Mouse (Mus musculus) embryonic facial prominence, embryonic 15.5 days (tissue): ENCODE results near the gene Rassf2. TPM values are rescaled to one million over a fixed set of nuclear protein-coding genes. Genes with fewer than 3 reads are reported as not detected.

ENCODE experiments used
- ATAC-seq: fragments of 200-750 bp; cut with Nextera tagmentation; 2 replicates; pipeline ENCODE4 v1.8.0; 2017; ENCODE audit warnings: low read depth, moderate TSS enrichment; ENCODE audit not compliant: insufficient number of reproducible peaks, low FRiP score, low TSS enrichment
- H3K27ac ChIP-seq: fragments of 300-500 bp; sonication (generic); replicated peaks from 2 replicates; pipeline ENCODE4 v1.5.1; 2015; ENCODE audit warnings: mild to moderate bottlenecking, inconsistent platforms
- H3K27me3 ChIP-seq: fragments of 300-500 bp; sonication (generic); 2 replicates; pipeline ENCODE4 v1.6.1; 2015; ENCODE audit warnings: inconsistent platforms
- H3K36me3 ChIP-seq: fragments of 300-500 bp; sonication (generic); 2 replicates; pipeline ENCODE4 v1.6.1; 2015; ENCODE audit warnings: mild to moderate bottlenecking, inconsistent platforms
- H3K4me1 ChIP-seq: fragments of 300-500 bp; sonication (generic); 2 replicates; pipeline ENCODE4 v1.6.1; 2015; ENCODE audit warnings: inconsistent platforms
- H3K4me2 ChIP-seq: fragments of 300-500 bp; sonication (generic); replicated peaks from 2 replicates; pipeline ENCODE4 v1.6.1; 2015; ENCODE audit warnings: mild to moderate bottlenecking, inconsistent platforms
- H3K4me3 ChIP-seq: fragments of 300-500 bp; sonication (generic); replicated peaks from 2 replicates; pipeline ENCODE4 v1.5.1; 2015; ENCODE audit warnings: mild to moderate bottlenecking, inconsistent platforms
- H3K9ac ChIP-seq: fragments of 300-500 bp; sonication (generic); 2 replicates; pipeline ENCODE4 v1.6.1; 2015; ENCODE audit warnings: inconsistent platforms
- H3K9me3 ChIP-seq: fragments of 300-500 bp; sonication (generic); replicated peaks from 2 replicates; pipeline ENCODE4 v1.6.1; 2016; ENCODE audit warnings: inconsistent platforms
- WGBS: fragments of 180-500 bp; shearing (Covaris S2); methylation state at CpG from one replicate; pipeline ENCODE4 v1.1.7; 2015; 5-methylcytosine and 5-hydroxymethylcytosine counted together
- polyA plus RNA-seq: library from polyadenylated mRNA; unstranded; fragments of >200 nt; fragmentation: Nextera tagmentation; extraction: Ambion mirVana; gene quantifications from 2 replicates; pipeline ENCODE4 v1.2.1, GENCODE M21; 2015

Rassf2 gene
- polyA plus RNA-seq, 1 experiment from 2014 or later: 17.0 TPM

- Histone ChIP-seq H3K27me3 (no peaks in the 10 kb centered on the region), H3K4me3 (no peak overlapping the region), H3K36me3 (no peaks in the 10 kb centered on the region), H3K27ac (no peak overlapping the region), H3K9ac (no peak overlapping the region), H3K4me1 (no peaks in the 10 kb centered on the region), H3K9me3 (no peaks in the 10 kb centered on the region), H3K4me2 (no peak overlapping the region)
- ATAC-seq: peak; percentile 15; the same call in 1 of the 2 replicates
- 11% methylated on average over 6 of the region's 6 CpGs for WGBS
These were observed 47.4 kb downstream of the Rassf2 start for GRCm38 (mm10) chr2:131982546-131983196.

- Histone ChIP-seq H3K27me3 (no peaks in the 10 kb centered on the region), H3K4me2 (no peak overlapping the region), H3K4me1 (no peaks in the 10 kb centered on the region), H3K9me3 (no peaks in the 10 kb centered on the region), H3K4me3 (no peak overlapping the region), H3K27ac (no peak overlapping the region), H3K9ac (no peak overlapping the region), H3K36me3 (no peaks in the 10 kb centered on the region)
- WGBS: 35% methylated on average over 9 of the region's 9 CpGs
- peak; percentile 64; the same call in 1 of the 2 replicates for ATAC-seq
These were observed 49.2 kb downstream of the Rassf2 start for GRCm38 (mm10) chr2:131980866-131981265.

GRCm38 (mm10) chr2:131976663-131977062, 53.4 kb downstream of the Rassf2 start:
- Histone ChIP-seq H3K9me3 (no peaks in the 10 kb centered on the region), H3K27me3 (no peaks in the 10 kb centered on the region), H3K9ac (no peak overlapping the region), H3K4me2 (no peak overlapping the region), H3K27ac (no peak overlapping the region), H3K36me3 (no peaks in the 10 kb centered on the region), H3K4me3 (no peak overlapping the region), H3K4me1 (no peaks in the 10 kb centered on the region)
- ATAC-seq: no peak
- 76% methylated on average over 3 of the region's 3 CpGs for WGBS

GRCm38 (mm10) chr2:131971098-131971497, 59.0 kb downstream of the Rassf2 start:
- no peaks in the 10 kb centered on the region for H3K36me3 ChIP-seq

GRCm38 (mm10) chr2:131970597-131970996, 59.5 kb downstream of the Rassf2 start:
- 81% methylated on average over 2 of the region's 2 CpGs for WGBS
- Histone ChIP-seq H3K4me2 (no peak overlapping the region), H3K4me1 (no peaks in the 10 kb centered on the region), H3K9ac (no peak overlapping the region), H3K4me3 (no peak overlapping the region), H3K36me3 (no peaks in the 10 kb centered on the region), H3K27me3 (no peaks in the 10 kb centered on the region), H3K9me3 (no peaks in the 10 kb centered on the region), H3K27ac (no peak overlapping the region)
- no peak for ATAC-seq

More at GRCm38 (mm10) chr2:131971098-131971497, 59.0 kb downstream of the Rassf2 start:
- Histone ChIP-seq H3K9ac (no peak overlapping the region), H3K27ac (no peak overlapping the region), H3K4me3 (no peak overlapping the region), H3K4me2 (no peak overlapping the region), H3K27me3 (no peaks in the 10 kb centered on the region), H3K4me1 (no peaks in the 10 kb centered on the region), H3K9me3 (no peaks in the 10 kb centered on the region)
- WGBS: 76% methylated on average over 4 of the region's 4 CpGs
- ATAC-seq: no peak

GRCm38 (mm10) chr2:131961671-131962070, 68.4 kb downstream of the Rassf2 start:
- H3K9ac ChIP-seq: no peak overlapping the region
- no peak overlapping the region for H3K4me3 ChIP-seq
- H3K4me1 ChIP-seq: no peaks in the 10 kb centered on the region
- no peaks in the 10 kb centered on the region for H3K27me3 ChIP-seq
- H3K36me3 ChIP-seq: no peaks in the 10 kb centered on the region
- no peak for ATAC-seq
- H3K9me3 ChIP-seq: no peaks in the 10 kb centered on the region
- 66% methylated on average over 2 of the region's 2 CpGs for WGBS
- H3K4me2 ChIP-seq: no peak overlapping the region
- no peak overlapping the region for H3K27ac ChIP-seq

- H3K4me3 ChIP-seq: no peak overlapping the region
- no peak overlapping the region for H3K4me2 ChIP-seq
- peaks cover 12% of the 10 kb centered on the region for H3K4me1 ChIP-seq
- no peaks in the 10 kb centered on the region for H3K9me3 ChIP-seq
- no peak overlapping the region for H3K9ac ChIP-seq
- H3K36me3 ChIP-seq: no peaks in the 10 kb centered on the region
- H3K27ac ChIP-seq: no peak overlapping the region
- WGBS: 50% methylated on average over 9 of the region's 9 CpGs
- ATAC-seq: no peak
- peaks cover 24% of the 10 kb centered on the region for H3K27me3 ChIP-seq
These were observed 72.3 kb downstream of the Rassf2 start for GRCm38 (mm10) chr2:131957731-131958222.

- no peaks in the 10 kb centered on the region for H3K9me3 ChIP-seq
- no peak overlapping the region for H3K27ac ChIP-seq
- no peak overlapping the region for H3K4me3 ChIP-seq
- ATAC-seq: no peak
- H3K27me3 ChIP-seq: peaks cover 33% of the 10 kb centered on the region
- no peak overlapping the region for H3K9ac ChIP-seq
- H3K4me1 ChIP-seq: peaks cover 12% of the 10 kb centered on the region
- 78% methylated on average over 7 of the region's 7 CpGs for WGBS
- H3K36me3 ChIP-seq: no peaks in the 10 kb centered on the region
- H3K4me2 ChIP-seq: no peak overlapping the region
These were observed 73.5 kb downstream of the Rassf2 start for GRCm38 (mm10) chr2:131956336-131957256.

- Histone ChIP-seq H3K9ac (no peak overlapping the region), H3K36me3 (no peaks in the 10 kb centered on the region), H3K4me2 (peak overlapping the region; percentile 58), H3K4me3 (peak overlapping the region; percentile 35), H3K27me3 (peaks cover 33% of the 10 kb centered on the region), H3K9me3 (no peaks in the 10 kb centered on the region), H3K4me1 (peaks cover 18% of the 10 kb centered on the region), H3K27ac (no peak overlapping the region)
- WGBS: 3% methylated on average over 17 of the region's 17 CpGs
- ATAC-seq: no peak
These were observed 74.8 kb downstream of the Rassf2 start for GRCm38 (mm10) chr2:131955264-131955663.

- Histone ChIP-seq H3K27ac (no peak overlapping the region), H3K4me2 (peak overlapping the region; percentile 58), H3K4me1 (peaks cover 22% of the 10 kb centered on the region), H3K27me3 (peaks cover 33% of the 10 kb centered on the region), H3K4me3 (peak overlapping the region; percentile 35), H3K9ac (no peak overlapping the region), H3K36me3 (no peaks in the 10 kb centered on the region), H3K9me3 (no peaks in the 10 kb centered on the region)
- 53% methylated on average over 9 of the region's 9 CpGs for WGBS
- ATAC-seq: no peak
These were observed 75.2 kb downstream of the Rassf2 start for GRCm38 (mm10) chr2:131954835-131955234.

GRCm38 (mm10) chr2:131953711-131954110, 76.3 kb downstream of the Rassf2 start:
- Histone ChIP-seq H3K9ac (no peak overlapping the region), H3K4me2 (no peak overlapping the region), H3K4me1 (peaks cover 27% of the 10 kb centered on the region), H3K27ac (no peak overlapping the region), H3K4me3 (no peak overlapping the region), H3K27me3 (peaks cover 33% of the 10 kb centered on the region), H3K9me3 (no peaks in the 10 kb centered on the region), H3K36me3 (no peaks in the 10 kb centered on the region)
- 86% methylated on average over 4 of the region's 4 CpGs for WGBS
- no peak for ATAC-seq
